Mouse (Mus musculus): ENCODE results near the gene Plxdc1.

The Plxdc1 gene

DNA sequence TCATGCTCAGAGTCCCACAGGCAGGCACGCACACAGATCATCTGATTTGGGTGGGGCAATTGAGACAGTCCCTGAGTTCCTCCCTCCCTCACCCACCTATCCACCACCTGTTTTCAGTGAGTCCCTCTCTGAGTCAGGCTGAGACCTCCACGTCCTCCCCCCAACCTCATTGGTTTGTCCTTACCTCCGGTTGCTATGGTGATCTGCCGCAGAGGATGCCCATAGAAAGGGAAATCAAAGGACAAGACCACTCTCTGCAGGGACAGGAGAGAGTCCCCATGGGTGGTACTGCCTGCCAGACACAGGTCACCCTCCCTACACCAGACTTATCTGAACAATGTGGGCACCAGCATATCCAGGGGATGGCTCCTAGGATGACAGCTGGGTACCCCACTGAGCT, 30.3 kb downstream of the Plxdc1 start:
- DNase-seq (ENCODE audit: low read depth, low spot score), result no peak

DNA sequence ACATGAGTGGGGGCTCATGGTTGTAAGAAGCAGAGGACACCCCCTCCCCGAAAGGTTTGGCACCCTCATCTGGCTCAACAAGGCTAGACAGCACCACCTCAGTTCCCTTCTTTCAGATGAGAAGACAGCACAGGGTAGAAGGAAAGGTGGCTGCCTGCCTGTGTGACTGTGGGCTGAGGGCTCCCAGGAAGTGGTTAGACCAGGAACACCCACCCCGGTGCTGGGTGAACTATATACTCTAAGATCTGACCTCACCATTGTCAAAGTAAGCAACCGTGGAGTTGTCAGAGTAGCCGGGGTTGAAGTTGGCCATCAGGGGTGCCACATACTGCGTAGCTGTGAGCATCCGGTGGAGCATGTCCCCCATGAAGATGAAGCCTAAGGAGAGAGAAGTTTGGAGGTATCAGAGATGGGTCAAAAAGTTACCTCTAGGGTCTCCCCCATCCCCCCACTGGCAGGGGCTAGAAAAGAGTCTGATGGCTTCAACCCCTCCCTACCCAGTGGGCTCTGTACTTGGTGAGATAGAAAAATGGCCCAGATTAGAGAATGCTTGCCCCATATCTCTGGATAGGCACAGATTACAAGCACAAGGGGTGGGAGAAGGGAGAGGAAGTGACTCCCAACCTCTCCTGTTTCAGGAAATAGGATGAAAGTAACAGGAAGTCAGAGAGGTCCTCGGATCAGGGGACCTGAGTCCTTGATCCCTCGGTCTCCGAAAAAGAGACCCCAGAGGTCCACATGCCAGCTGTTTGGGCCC, 30.9 kb downstream of the Plxdc1 start:
- DNase-seq (ENCODE audit: low read depth, low spot score), result peak; percentile 69

DNA sequence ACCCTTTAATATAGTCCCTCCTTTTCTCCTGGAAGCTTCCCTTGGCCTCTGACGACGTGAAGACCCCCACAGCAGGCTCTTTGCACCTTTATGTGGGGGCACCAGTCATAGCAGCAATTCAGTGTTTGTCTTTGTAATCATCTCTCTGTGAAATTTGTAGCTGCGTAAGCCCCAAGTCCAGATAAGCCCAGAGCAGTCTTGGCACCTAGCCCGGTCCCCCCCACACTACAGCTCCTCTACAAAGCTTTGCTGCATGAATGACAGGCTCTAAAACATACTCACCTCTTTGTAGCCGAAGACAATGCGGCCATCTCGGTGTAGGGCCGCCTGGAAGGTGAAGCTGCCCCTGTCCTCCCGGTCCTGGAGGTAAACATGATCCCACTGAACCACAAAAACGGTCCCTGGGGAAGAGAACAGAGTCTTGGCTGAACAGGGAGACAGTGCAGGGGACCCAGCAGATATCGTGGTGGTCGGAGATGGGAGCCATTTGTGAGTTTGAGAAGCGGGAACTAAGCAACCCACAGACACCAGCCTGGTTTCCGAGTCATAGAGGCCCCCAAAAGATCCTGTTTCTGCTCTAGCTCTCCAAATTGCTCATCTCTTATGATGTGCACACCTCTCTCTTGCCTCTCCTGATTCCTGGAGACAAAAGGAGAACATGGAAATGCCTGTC, 31.6 kb downstream of the Plxdc1 start:
- DNase-seq (ENCODE audit: low read depth, low spot score), result no peak

DNA sequence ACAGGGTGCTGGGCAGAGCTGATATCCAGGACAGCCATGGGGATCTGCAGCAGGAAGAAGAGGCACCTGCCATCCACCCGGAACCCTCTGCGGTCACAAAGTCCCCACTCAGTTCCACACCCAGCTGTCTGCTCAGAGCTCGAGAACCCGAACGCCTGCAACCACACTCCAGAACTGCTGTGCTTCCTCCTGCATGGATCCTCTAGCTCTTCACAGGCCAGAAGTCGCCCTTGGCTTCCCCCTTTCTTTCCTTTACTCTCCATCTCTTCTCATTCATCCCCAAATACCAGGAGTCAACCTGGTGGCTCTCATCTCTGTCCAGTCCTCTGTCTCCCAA, 32.3 kb downstream of the Plxdc1 start:
- DNase-seq (ENCODE audit: low read depth, low spot score), result no peak

DNA sequence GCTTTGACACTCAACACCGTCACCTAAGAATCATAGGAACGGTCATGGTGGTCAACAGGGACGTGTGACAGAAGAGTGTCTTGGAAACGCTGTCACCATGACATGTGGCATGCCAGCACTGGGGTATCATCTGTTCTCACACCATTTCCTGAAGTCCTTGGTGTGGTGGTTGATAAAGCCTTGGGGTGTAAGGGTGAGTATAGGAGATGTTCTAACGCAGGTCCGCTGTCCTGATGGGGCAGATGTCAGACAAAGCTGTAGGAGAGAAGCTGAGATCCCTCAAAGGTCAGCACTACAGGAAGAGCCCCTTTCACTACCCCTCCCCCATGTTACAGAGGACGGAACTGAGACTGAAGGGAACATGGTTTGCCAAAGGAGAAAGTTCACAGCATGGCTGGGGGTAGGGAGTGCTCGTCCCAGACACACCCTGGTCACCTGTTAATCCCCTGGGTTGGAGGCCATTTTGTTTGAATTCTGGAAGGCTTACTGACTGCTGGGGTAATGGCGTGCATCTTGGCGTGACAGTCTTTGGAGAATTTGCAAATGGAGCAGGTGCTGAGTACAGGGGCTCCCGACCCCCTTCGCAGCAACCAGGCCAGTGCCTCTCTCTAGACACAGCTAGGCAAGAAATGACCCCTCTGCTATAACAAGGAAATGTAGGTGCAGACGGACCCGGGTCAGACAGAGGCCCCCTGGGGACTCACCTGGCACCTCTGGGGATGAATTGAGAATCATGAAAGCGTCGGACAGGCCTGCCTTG, 32.9 kb downstream of the Plxdc1 start:
- no peak for DNase-seq (ENCODE audit: low read depth, low spot score)

DNA sequence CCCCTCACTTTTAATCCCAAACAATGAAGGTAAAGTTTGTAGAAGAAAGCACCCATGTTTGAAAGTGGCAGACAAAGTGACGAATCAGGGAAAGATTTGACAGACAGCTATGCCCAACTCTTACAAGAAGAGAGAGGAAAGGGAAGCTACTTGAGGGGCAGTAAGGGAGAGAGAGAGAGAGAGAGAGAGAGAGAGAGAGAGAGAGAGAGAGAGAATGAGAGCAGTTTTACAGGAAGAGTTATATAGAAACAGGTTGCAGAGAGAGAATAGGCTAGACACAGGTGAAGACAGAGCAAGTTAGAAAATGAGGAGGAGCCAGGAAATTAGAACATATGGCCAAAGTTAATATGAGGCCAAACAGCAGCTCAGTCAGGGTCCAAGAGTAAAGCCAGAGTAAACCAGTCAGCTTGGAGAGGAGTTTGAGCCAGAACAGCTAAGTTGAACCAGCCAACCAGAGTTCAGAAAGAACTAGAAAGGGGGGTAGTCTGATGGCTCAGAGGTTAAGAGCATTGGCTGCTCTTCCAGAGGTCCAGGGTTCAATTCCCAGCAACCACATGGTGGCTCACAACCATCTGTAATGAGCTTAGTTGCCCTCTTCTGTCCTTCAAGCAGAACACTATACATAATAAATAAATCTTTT, 33.8 kb downstream of the Plxdc1 start:
- DNase-seq (ENCODE audit: low read depth, low spot score), result no peak

DNA sequence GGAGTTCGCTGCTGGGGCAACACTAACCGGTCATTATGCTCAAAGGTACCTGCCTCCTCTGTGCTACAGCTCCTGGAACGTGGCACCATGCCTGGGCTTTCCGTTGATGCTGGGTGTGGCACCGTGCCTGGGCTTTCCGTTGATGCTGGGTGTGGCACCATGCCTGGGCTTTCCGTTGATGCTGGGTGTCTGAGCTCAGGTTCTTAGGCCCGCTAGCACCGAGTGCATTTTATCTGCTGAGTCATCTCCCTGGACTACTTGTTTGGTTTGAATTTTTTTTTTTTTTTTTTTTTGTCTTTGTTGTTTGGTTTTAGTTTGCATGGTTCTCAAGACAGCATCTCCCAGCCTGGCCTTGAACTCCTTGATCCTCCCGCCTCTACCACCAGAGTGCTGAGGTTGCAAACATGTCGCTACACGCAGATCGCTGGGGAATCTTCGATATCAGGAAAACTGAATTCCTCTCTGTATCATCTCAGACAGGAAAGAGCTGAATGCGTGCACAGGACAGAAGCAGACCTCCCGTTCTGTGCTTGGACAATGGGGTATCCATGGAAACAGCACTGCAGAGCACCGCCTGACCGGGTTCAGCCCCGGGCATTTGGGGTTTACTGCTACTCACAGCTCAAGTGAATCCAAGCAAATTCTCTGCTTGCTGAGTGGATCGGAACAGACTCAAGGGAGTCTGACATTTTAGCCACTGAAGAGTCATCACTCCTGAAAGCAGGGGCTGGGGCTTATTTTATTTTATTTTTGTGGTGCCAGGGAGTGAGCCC, 36.4 kb downstream of the Plxdc1 start:
- peak; percentile 65 for DNase-seq (ENCODE audit: low read depth, low spot score)

DNA sequence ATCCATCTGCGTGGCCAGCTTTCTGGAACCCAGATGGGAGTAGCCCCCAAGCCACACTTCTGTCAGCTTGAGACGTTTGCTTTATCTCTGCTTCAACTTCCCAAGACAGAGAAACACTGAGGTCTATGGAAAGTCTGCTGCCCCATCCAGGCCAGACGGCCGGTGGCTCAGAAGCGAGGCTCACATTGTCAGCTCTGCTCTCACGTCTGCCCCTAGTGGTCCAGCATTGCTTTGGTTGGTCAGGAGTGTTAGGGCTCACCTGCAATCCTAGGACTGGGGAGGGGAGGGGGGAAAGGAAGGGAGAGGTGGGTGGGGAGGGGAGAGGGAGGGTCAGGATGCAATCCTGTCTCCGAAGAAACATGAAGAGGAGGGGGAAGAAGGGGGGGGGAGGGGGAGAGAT, 38.8 kb downstream of the Plxdc1 start:
- peak; percentile 79 for DNase-seq (ENCODE audit: low read depth, low spot score)

DNA sequence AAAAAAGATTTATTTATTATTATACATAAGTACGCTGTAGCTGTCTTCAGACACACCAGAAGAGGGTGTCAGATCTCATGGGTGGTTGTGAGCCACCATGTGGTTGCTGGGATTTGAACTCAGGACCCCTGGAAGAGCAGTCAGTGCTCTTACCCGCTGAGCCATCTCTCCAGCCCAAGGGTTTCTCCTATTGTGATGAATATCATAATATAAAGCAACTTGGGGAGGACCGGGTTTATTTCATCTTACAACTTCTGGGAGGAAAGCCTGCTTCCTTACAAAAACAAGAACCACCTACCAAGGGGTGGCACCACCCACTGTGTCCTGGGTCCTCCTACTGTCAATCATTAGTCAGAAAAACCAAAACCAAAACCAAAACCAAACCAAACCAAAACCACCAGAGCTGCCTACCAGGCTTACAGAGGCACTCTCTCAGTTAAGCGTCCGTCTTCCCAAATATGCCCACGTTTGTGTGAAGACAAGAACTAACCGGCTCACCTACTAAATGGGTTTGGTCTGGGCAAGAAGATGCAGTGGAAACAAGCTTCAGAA, 40.4 kb downstream of the Plxdc1 start:
- DNase-seq (ENCODE audit: low read depth, low spot score), result peak; percentile 73

DNA sequence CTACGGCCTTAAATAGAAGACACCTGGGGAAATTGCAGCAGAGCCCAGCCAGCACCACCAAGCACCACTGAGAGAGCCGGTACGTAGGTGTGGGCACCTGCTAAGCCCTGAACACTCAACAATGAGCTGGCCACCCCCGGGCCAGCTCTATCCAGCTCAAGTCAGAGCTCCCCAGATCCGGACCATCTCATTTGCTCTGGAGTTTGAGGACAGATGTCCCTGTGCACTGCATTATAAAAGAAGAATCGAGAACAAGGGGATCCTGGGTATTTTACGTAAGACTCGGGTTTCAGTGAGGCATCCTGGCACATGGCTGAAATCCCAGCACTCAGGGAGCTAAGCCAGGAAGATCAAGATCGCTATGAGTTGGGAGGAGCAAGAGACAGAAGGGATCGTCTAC, 41.2 kb downstream of the Plxdc1 start:
- DNase-seq (ENCODE audit: low read depth, low spot score), result no peak

DNA sequence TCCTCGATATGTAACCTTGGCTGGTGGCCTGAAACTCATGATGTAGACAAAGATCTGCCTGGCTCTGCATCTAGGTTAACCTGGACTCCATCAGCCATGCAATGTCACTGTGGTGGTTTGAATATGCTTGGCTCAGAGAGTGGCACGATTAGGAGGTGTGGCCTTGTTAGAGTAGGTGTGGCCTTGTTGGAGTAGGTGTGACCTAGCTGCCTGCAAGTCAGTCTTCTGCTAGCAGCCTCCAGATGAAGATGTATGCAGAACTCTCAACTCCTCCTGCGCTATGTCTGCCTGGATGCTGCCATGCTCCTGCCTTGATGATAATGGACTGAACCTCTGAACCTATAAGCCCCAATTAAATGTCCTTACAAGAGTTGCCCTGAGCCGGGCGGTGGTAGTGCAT, 43.0 kb downstream of the Plxdc1 start:
- peak; percentile 29 for DNase-seq (ENCODE audit: low read depth, low spot score)

DNA sequence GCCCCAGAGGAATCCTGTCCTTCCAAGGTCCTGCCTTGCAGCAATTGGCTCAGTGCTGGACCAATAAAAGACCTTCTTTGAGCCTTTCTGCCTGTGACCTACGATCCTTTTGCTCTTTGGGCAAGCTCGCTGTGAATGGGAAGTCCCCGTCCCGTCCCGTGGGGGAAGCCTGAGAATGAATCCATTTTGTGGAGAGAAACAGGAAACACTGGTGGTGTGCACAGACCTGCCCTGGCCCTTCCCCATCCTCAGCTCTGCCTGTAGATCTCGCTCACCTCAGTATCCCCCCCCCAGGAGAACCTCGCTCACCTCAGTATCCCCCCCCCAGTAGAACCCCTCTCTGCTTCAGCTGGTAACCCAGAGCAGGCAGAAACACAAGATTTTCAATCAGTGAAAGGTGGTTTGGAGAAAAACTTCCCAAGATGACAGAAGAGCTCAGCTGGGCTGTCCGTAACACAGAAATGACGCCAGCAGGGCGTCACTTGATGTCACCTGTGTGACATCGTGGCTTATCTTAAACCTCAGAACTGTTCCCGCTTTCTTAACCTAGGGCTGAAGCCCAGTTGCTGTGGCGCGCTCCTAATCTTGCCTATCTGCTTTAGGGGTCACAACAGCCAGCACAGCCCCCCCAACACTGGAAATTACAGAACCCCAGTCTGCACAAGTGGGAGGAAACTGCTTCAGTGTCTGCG, 43.7 kb downstream of the Plxdc1 start:
- peak; percentile 43 for DNase-seq (ENCODE audit: low read depth, low spot score)

DNA sequence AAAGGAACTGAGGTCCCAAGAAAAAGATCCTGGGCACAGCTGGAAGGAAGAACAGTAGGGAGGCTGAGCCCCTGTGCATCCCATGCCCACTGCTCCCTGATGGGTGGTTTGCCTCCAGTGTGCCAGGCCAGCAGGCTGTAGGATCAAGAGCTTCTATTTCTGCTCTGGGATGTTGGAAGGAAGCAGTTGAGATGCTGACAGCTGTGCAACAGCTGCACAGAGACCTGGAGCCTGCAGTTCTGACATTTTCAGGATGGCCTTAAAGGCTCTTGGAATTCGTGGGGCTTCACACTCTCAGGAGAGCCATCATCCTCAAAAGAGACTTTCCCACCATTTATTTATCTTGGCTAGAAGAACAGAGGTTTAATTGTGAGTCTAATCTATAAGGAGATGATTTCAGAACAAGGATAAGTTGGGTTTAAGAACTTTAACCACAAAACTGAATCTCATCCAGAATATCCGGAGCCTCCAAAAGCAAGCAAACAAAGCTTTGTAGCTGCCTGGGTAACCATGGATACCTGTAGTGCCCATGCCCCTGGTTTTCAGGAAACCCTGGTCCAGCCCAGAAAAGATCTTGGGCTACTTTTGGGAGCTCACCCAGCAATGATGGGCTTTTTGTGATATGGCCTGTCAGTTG, 48.7 kb downstream of the Plxdc1 start:
- DNase-seq (ENCODE audit: low read depth, low spot score), result no peak

DNA sequence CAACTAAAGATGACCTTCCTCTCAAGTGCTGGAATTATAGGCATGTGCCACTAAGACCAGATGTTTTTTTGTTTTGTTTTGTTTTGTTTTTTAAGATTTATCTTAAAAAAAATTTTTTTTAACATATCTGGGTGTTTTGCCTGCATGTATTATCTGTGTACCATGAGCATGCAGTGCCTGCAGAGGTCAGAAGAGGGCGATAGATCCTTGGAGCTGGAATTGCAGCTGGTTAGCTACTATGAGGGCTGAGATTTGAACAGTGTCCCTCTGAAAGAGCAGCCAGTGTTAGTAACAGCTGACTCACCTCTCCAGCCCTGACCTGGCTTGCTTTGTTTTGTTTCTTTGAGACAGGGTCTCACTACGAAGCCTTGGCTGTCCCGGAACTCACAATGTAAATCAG, 49.5 kb downstream of the Plxdc1 start:
- peak; percentile 86 for DNase-seq (ENCODE audit: low read depth, low spot score)

DNA sequence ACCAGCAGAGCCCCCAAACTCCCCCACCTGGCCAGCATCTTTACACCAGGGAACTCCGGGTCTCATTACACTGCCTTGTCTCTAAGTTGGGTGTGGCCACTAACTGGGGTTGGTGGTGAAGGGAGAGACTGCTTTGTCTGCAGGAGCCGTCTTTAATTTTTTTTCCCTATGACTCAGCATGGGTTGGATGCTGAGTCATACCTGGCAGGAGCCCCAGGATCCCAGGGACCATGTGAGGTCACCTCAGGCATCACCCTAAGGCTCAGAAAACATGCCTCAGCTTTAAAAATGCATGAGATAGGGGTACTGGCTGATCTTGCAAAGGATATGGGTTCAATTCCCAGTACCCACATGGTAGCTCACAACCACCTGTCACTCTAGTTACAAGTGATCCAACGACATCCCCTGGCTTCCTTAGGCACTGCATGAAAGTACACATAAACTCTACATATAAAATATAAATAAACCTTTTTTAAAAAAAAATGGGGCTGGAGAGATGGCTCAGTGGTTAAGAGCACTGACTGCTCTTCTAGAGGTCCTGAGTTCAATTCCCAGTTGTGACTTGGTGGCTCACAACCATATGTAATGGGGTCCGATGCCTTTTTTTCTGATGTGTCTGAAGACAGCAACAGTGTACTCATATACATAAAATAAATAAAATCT, 50.2 kb downstream of the Plxdc1 start:
- DNase-seq (ENCODE audit: low read depth, low spot score), result no peak

DNA sequence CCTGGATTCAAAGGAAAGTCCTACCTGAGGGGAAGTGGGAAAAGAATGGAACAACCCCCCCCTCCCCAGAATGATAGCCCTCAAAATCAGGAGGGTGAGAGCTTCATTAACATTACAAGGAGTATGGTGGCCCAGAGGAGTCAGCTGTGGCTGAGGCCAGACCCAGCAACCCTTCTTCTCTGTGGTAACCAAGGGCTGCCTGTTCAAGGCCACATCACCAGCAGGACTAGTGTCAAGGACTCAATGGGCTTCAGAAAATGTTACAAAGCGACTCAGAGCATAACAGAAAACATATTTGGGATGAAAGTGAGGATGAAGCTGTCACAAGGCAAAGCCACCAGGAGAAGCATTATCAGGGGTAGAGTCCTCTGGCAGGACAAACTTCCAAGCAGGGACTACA, 52.7 kb downstream of the Plxdc1 start:
- no peak for DNase-seq (ENCODE audit: low read depth, low spot score)

DNA sequence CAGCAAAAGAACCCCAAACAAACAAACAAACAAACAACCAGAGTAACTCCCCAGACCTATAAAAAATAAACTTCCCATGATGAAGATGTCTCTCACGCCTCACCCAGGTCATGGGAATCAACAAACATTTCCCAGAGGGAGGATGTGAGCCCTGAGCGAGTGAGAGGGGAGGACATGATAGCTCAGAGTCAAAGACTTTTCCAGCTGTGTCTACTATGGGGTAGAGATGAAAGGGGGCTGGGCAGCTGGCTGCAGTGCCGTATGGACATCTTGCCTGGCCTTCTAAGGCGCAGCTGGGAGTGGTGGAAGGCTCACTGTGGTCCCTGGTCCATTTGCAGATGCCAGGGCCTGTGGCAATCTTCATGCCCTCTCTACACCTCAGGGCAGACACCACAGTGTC, 57.3 kb downstream of the Plxdc1 start:
- DNase-seq (ENCODE audit: low read depth, low spot score), result no peak

DNA sequence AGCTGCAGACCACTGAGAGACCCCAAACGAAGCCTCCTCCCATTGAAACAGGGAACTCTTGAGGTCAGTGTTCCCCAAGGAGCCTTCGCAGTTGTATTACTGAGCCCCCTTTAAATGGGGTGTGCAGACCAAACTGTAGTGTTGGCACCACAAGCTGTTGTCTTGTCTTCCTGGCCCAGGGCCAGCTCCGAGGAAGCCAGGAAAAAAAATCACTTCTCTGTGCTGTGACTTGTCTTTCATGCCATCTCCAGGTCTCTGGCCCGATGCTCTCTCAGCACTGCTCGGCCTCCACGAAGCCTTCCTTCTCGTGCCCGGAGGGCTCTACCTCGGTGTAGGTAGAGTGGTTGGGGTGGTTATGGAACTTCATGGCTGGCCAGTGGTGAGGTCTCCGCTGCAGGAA, 62.0 kb downstream of the Plxdc1 start:
- DNase-seq (ENCODE audit: low read depth, low spot score), result no peak

DNA sequence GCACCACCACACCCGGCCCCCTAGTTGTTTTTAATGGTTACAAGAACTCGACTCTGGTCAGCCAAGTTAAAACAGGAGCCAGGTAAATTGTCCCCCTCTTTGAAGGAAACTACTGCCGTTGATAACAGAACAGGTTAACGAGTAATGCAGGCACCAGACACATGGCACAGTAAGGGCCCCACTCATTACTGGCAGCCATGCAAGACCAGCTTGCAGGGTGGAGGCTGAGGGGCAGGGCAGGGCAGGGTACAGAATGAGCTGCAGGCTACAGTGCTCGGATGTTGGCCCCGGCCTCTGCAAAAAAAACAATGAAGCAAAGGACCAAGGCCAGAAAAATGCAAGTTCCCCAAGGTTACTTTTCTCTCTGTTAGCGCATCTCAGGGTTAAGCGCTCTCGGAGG, 62.6 kb downstream of the Plxdc1 start:
- no peak for DNase-seq (ENCODE audit: low read depth, low spot score)

Measured in CD4-positive, CD25-positive, alpha-beta regulatory T cell, adult 2 months (primary cell).